Mouse (Mus musculus): ENCODE measurements at regions not wholly inside any gene's neighbourhood (a gene's known extent, or its start where the extent isn't known, plus 50 kb on each side); places are given as distances from the start of the nearest gene placed in this dataset.
A peak's percentile ranks its signal among the peaks of the same experiment; 100 is the strongest.

DNA sequence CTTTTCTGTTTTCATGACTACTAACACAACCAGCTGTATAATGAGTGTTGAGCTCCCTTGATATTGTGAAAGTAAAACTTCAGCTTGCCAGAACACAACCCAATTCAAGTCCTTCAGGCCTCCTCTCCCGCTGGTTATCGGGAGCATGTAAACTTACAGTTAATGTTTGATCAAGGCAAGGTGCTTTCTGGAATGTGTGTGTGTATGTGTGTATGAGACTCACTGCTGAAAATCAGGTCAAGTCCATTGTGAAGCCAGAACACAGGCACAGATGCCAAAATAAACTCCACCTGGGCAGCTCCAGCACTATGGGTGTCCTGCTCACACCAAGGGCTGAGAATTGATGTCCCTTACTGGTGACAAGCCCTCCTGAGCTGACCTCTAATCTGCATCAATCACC is 308.9 kb upstream of the Slc24a5 start:
- Histone ChIP-seq H3K4me3 (ENCODE audit: insufficient read depth, low read depth, low read length) (no peak overlapping the region), H3K4me1 (ENCODE audit: control insufficient read depth, insufficient read depth, insufficient read length, low read length) (no peaks in the 10 kb centered on the region), H3K27ac (replicated peaks; ENCODE audit: low read depth, low read length) (no peak overlapping the region)

DNA sequence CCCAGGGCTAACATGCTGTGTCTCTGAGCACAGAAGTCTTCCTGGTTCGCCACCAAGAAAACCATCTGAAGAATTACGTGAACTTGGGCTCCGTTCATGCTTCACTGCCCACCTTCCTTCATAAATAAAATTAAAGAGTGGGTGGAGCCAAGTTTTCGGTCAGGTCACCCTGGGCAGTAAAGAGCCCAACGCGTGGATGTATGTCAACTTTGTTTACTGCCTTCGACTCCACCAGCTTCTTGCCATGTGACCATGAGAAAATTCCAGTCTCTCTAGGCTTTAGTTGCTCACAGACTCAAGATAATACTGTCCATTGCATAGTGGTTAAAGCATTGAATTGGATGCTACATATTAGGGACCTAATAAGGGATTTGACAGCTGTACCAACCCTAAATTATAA is 304.3 kb upstream of the Slc24a5 start:
- Histone ChIP-seq H3K4me3 (ENCODE audit: insufficient read depth, low read depth, low read length) (no peak overlapping the region), H3K27ac (replicated peaks; ENCODE audit: low read depth, low read length) (no peak overlapping the region), H3K4me1 (ENCODE audit: control insufficient read depth, insufficient read depth, insufficient read length, low read length) (no peaks in the 10 kb centered on the region)

DNA sequence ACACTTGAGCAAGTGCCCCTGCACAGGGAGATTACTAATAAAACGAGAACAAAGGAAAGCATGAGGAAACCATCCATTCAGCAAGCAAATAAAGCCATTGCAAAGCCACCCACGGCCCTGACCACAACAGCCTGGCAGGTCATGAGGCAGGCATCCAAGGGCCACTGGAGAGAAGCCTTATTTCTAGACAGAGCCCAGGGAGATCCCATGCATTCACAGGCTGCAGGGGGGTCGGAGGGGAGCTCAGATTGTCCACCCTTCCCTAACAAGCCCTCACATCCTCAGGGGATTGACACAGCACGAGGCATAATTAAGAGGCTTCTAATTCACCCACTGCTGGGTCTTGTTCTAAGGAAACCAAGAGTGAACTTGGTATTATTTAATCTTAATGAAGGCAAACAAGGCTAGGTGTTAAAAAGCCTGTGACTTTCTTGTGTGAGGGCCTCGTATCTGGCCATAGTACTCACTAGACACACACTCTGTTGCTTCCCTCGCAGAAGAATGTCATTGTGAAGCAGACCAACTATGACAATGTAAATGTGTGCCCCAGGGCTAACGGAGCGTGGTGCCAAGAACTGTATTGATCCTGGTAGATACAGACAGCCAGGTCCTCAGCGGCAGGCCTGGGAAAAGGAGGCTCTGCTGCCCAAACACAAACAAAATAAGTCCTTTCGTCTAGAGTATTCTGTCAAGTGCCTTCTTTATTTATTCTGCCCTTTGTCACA is 303.6 kb upstream of the Slc24a5 start:
- H3K27ac ChIP-seq (replicated peaks; ENCODE audit: low read depth, low read length) = no peak overlapping the region
- H3K4me1 ChIP-seq (ENCODE audit: control insufficient read depth, insufficient read depth, insufficient read length, low read length) = no peaks in the 10 kb centered on the region
- H3K4me3 ChIP-seq (ENCODE audit: insufficient read depth, low read depth, low read length) = no peak overlapping the region

DNA sequence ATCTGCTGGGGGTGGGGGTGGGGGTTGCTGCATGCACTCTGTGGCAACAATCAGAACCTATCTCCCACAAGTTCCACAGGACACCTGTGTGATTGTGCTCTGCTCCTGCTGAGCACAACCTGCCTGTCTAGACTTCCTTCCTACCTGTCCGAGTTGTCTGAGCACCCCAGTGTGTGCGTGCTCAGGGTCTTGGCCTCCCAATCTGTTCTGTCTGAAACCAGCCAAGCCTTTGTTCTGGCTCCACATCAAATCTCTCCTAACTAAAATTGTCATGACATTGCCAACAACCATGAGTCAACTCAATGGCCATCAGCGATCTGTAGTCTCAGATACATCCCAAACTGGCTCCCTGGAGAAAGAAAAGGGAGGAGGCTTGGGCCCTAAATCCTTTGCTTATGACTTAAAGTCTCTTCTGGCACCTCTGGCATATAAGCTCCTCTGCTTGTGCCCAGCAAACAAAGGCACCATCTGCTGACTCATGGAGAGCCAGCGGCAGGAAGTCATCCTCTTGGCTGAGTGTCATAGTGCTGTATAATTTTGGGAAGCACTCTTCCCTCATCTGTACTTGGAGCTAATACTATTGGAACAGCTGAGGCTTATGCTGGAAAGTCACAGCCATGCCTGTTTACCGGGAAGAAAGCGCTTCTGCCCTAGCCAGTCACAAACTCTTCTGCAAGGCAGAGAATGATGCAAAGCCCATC is 298.5 kb upstream of the Slc24a5 start:
- Histone ChIP-seq H3K4me3 (ENCODE audit: insufficient read depth, low read depth, low read length) (no peak overlapping the region), H3K4me1 (ENCODE audit: control insufficient read depth, insufficient read depth, insufficient read length, low read length) (no peaks in the 10 kb centered on the region; the same call in 1 of the 2 replicates), H3K27ac (replicated peaks; ENCODE audit: low read depth, low read length) (no peak overlapping the region)

GRCm38 (mm10) chr2:124770028-124770427 is 297.9 kb upstream of the Slc24a5 start:
- Histone ChIP-seq H3K27ac (replicated peaks; ENCODE audit: low read depth, low read length) (no peak overlapping the region), H3K4me3 (ENCODE audit: insufficient read depth, low read depth, low read length) (no peak overlapping the region), H3K4me1 (ENCODE audit: control insufficient read depth, insufficient read depth, insufficient read length, low read length) (no peaks in the 10 kb centered on the region; the same call in 1 of the 2 replicates)

- Histone ChIP-seq H3K27ac (replicated peaks; ENCODE audit: low read depth, low read length) (no peak overlapping the region), H3K4me3 (ENCODE audit: insufficient read depth, low read depth, low read length) (no peak overlapping the region), H3K4me1 (ENCODE audit: control insufficient read depth, insufficient read depth, insufficient read length, low read length) (no peaks in the 10 kb centered on the region; the same call in 1 of the 2 replicates)
Observed at GRCm38 (mm10) chr2:124772055-124772708, 295.7 kb upstream of the Slc24a5 start.

DNA sequence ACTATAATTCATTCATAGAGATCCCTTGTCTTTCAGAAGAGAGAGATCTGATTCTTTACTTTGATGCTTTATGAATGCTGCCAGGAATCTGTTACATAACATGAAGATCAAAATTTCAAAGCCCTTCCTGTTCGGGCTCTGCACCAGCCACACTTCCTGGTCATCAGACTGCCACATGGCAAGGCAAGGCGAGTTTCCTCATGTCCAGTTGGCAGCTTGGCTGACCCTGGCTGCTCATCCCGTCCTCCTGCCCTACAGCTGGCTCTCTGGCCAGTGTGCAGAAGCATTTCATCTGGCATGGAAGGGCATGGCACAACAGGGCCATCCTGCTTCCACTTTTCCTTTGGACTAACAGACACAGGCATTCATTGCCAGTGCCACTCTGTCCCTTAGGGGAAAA is 292.2 kb upstream of the Slc24a5 start:
- Histone ChIP-seq H3K4me1 (ENCODE audit: control insufficient read depth, insufficient read depth, insufficient read length, low read length) (peaks cover 8% of the 10 kb centered on the region), H3K27ac (replicated peaks; ENCODE audit: low read depth, low read length) (no peak overlapping the region), H3K4me3 (ENCODE audit: insufficient read depth, low read depth, low read length) (no peak overlapping the region)

- no peak overlapping the region for H3K27ac ChIP-seq (replicated peaks; ENCODE audit: low read depth, low read length)
- no peak overlapping the region for H3K4me3 ChIP-seq (ENCODE audit: insufficient read depth, low read depth, low read length)
Observed at GRCm38 (mm10) chr2:124792633-124793036, 275.3 kb upstream of the Slc24a5 start.

DNA sequence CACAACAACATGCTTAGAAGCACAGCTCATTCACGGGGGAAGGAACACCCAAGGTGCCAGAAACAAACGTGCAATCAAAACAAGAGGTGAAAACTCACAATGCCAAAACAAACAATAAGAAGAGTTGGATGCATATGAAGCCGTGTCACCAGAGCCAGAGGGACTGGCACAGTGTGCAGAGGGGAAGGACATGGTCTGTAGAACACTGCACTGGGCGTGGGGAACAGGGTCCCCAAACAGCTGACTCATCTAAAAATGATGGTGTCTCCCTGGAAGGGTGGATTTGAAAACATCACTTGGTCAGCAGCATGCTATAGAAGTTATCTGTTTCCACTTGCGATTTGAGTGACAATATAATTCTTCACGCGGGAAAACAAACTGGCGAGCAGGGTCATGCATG is 256.2 kb upstream of the Slc24a5 start:
- H3K4me3 ChIP-seq (ENCODE audit: insufficient read depth, low read depth, low read length) = no peak overlapping the region
- H3K27ac ChIP-seq (replicated peaks; ENCODE audit: low read depth, low read length) = no peak overlapping the region

More at GRCm38 (mm10) chr2:124792633-124793036, 275.3 kb upstream of the Slc24a5 start:
- H3K4me1 ChIP-seq (ENCODE audit: control insufficient read depth, insufficient read depth, insufficient read length, low read length) = no peaks in the 10 kb centered on the region

DNA sequence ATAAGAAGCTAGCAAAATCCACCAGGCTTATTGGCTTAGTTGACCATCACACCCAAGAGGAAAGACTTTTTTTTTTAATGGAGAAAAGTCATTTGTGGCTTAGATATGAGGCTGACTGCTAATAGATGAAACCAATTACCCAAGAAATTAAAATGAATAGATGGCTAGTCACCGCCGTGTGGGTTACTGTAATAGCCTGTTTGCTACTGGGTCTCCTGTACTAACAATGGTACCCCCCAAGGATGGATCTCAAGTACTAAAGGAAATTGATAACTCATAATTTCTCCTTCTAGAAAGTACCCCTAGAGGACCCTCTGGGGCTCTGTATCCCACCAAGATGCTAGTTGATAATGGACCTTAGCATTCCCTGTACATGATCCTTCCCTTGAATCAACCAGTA is 251.1 kb upstream of the Slc24a5 start:
- Histone ChIP-seq H3K4me3 (ENCODE audit: insufficient read depth, low read depth, low read length) (no peak overlapping the region), H3K27ac (replicated peaks; ENCODE audit: low read depth, low read length) (no peak overlapping the region), H3K4me1 (ENCODE audit: control insufficient read depth, insufficient read depth, insufficient read length, low read length) (no peaks in the 10 kb centered on the region)

More for the DNA sequence above, 256.2 kb upstream of the Slc24a5 start:
- H3K4me1 ChIP-seq (ENCODE audit: control insufficient read depth, insufficient read depth, insufficient read length, low read length) = no peaks in the 10 kb centered on the region

DNA sequence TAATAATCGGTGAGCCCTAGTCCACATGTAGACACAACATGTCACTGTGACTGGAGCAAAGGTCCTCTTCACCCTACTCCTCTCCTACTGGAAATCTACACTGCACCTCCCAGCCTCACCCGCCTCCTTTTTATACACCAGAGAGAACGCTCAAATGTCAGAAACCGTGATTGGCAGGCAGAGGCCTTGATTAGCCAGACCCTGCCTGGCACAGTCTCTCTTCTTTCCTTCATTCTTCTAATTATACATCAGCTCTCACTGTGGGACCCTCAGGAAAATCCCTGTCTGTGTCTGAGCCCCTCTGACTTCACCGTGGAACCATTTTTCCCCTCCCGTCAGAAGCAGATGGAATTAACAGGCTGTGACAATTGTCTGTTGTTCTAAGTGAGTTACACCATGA is 248.1 kb upstream of the Slc24a5 start:
- Histone ChIP-seq H3K4me3 (ENCODE audit: insufficient read depth, low read depth, low read length) (no peak overlapping the region), H3K27ac (replicated peaks; ENCODE audit: low read depth, low read length) (no peak overlapping the region), H3K4me1 (ENCODE audit: control insufficient read depth, insufficient read depth, insufficient read length, low read length) (no peaks in the 10 kb centered on the region)

GRCm38 (mm10) chr2:124820821-124821220 is 247.1 kb upstream of the Slc24a5 start:
- H3K4me1 ChIP-seq (ENCODE audit: control insufficient read depth, insufficient read depth, insufficient read length, low read length) = no peaks in the 10 kb centered on the region
- no peak overlapping the region for H3K4me3 ChIP-seq (ENCODE audit: insufficient read depth, low read depth, low read length)
- no peak overlapping the region for H3K27ac ChIP-seq (replicated peaks; ENCODE audit: low read depth, low read length)

- Histone ChIP-seq H3K4me1 (ENCODE audit: control insufficient read depth, insufficient read depth, insufficient read length, low read length) (no peaks in the 10 kb centered on the region), H3K4me3 (ENCODE audit: insufficient read depth, low read depth, low read length) (no peak overlapping the region), H3K27ac (replicated peaks; ENCODE audit: low read depth, low read length) (no peak overlapping the region)
Observed at GRCm38 (mm10) chr2:124821366-124821765, 246.6 kb upstream of the Slc24a5 start.

- peaks cover 16% of the 10 kb centered on the region for H3K4me1 ChIP-seq (ENCODE audit: control insufficient read depth, insufficient read depth, insufficient read length, low read length)
- peak overlapping the region; percentile 94 for H3K27ac ChIP-seq (replicated peaks; ENCODE audit: low read depth, low read length)
- H3K4me3 ChIP-seq (ENCODE audit: insufficient read depth, low read depth, low read length) = no peak overlapping the region
Observed at GRCm38 (mm10) chr2:124848812-124849211, 219.1 kb upstream of the Slc24a5 start.

GRCm38 (mm10) chr2:124858504-124858903 is 209.4 kb upstream of the Slc24a5 start:
- no peak overlapping the region for H3K4me3 ChIP-seq (ENCODE audit: insufficient read depth, low read depth, low read length)
- H3K27ac ChIP-seq (replicated peaks; ENCODE audit: low read depth, low read length) = peak overlapping the region; percentile 68
- H3K4me1 ChIP-seq (ENCODE audit: control insufficient read depth, insufficient read depth, insufficient read length, low read length) = peaks cover 8% of the 10 kb centered on the region; the same call in 1 of the 2 replicates

Measured in brown adipose tissue, adult 24 weeks (tissue).